Mouse (Mus musculus) stomach, postnatal 0 days (tissue): ENCODE measurements around the gene Vinac1.

Experiments
- CTCF ChIP-seq: IDR thresholded peaks from 2 replicates; pipeline ENCODE4 v1.5.1; 2016; ENCODE audit warnings: antibody characterized with exemption, low read depth, mild to moderate bottlenecking, moderate library complexity
- EP300 ChIP-seq: optimal IDR thresholded peaks from 2 replicates; pipeline ENCODE3; 2016; ENCODE audit warnings: antibody characterized with exemption

GRCm38 (mm10) chr2:129083514-129083913 lies 35.5 kb upstream of the Vinac1 start:
- TF ChIP-seq CTCF (no peak), EP300 (no peak)
